Mouse (Mus musculus) lung, postnatal 36 days (tissue): ENCODE results near the gene Rai1.
A peak's percentile ranks its signal among the peaks of the same experiment; 100 is the strongest.

Experiments
- DNase-seq: peaks from one replicate; pipeline ENCODE4 v3.0.0; 2022; ENCODE audit warnings: mixed read lengths

The Rai1 gene

GRCm38 (mm10) chr11:60127863-60128512, 23.2 kb downstream of the Rai1 start:
- DNase-seq, result no peak

- DNase-seq, result no peak
These were observed 25.7 kb downstream of the Rai1 start for GRCm38 (mm10) chr11:60130516-60130915.

- no peak for DNase-seq
These were observed 27.2 kb downstream of the Rai1 start for GRCm38 (mm10) chr11:60132061-60132460.

GRCm38 (mm10) chr11:60136491-60136890, 31.7 kb downstream of the Rai1 start:
- no peak for DNase-seq

GRCm38 (mm10) chr11:60137170-60137569, 32.4 kb downstream of the Rai1 start:
- no peak for DNase-seq

- no peak for DNase-seq
These were observed 34.4 kb downstream of the Rai1 start for GRCm38 (mm10) chr11:60139141-60139733.

- DNase-seq, result peak; percentile 40
These were observed 35.0 kb downstream of the Rai1 start for GRCm38 (mm10) chr11:60139734-60140371.

GRCm38 (mm10) chr11:60140586-60141284, 35.9 kb downstream of the Rai1 start:
- no peak for DNase-seq

GRCm38 (mm10) chr11:60141285-60141608, 36.4 kb downstream of the Rai1 start:
- no peak for DNase-seq

- no peak for DNase-seq
These were observed 38.3 kb downstream of the Rai1 start for GRCm38 (mm10) chr11:60143086-60143485.

- peak; percentile 80 for DNase-seq
These were observed 41.4 kb downstream of the Rai1 start for GRCm38 (mm10) chr11:60146170-60146569.

- DNase-seq, result peak; percentile 56
These were observed 43.8 kb downstream of the Rai1 start for GRCm38 (mm10) chr11:60148591-60148990.

- DNase-seq, result no peak
These were observed 44.3 kb downstream of the Rai1 start for GRCm38 (mm10) chr11:60149086-60149485.

- DNase-seq, result no peak
These were observed 45.9 kb downstream of the Rai1 start for GRCm38 (mm10) chr11:60150677-60151076.

GRCm38 (mm10) chr11:60152339-60152738, 47.5 kb downstream of the Rai1 start:
- no peak for DNase-seq

GRCm38 (mm10) chr11:60153936-60154335, 49.1 kb downstream of the Rai1 start:
- no peak for DNase-seq

- no peak for DNase-seq
These were observed 50.9 kb downstream of the Rai1 start for GRCm38 (mm10) chr11:60155690-60156089.

GRCm38 (mm10) chr11:60158271-60158670, 53.5 kb downstream of the Rai1 start:
- DNase-seq, result no peak

GRCm38 (mm10) chr11:60159955-60160354, 55.1 kb downstream of the Rai1 start:
- no peak for DNase-seq

GRCm38 (mm10) chr11:60160454-60161114, 55.8 kb downstream of the Rai1 start:
- no peak for DNase-seq

GRCm38 (mm10) chr11:60161146-60161874, 56.5 kb downstream of the Rai1 start:
- DNase-seq, result no peak

GRCm38 (mm10) chr11:60162547-60162946, 57.7 kb downstream of the Rai1 start:
- no peak for DNase-seq

- no peak for DNase-seq
These were observed 58.5 kb downstream of the Rai1 start for GRCm38 (mm10) chr11:60163362-60163761.
